Mouse (Mus musculus) limb, embryonic 10.5 days (tissue): ENCODE measurements around the gene 6030498E09Rik. TPM values are rescaled to one million over a fixed set of nuclear protein-coding genes. Genes with fewer than 3 reads are reported as not detected.

Experiments used
- microRNA-seq: library from miRNA; unstranded; fragments of <30 nt; microRNA quantifications from one replicate; pipeline ENCODE4, GENCODE M21; 2017
- polyA plus RNA-seq: library from polyadenylated mRNA; unstranded; fragments of >200 nt; fragmentation: Nextera tagmentation; extraction: Ambion mirVana; gene quantifications from 2 replicates; pipeline ENCODE4 v1.2.1, GENCODE M21; 2016

Gene 6030498E09Rik
- polyA plus RNA-seq, 1 experiment from 2014 or later = not detected

Small RNA genes within 50 kb of the gene (microRNA-seq; reads per million reads assigned to microRNA genes)
- gene Gm25642 = not detected

Other genes with a start within 250 kb of the 6030498E09Rik start
- gene Cul4b, start 196.5 kb upstream of the 6030498E09Rik start, polyA plus RNA-seq = 46.4 and 54.2 TPM in 2 replicates
- gene Mcts1, start 172.1 kb upstream of the 6030498E09Rik start, polyA plus RNA-seq = 72.2 and 72.9 TPM in 2 replicates
- gene C1galt1c1, start 137.6 kb upstream of the 6030498E09Rik start, polyA plus RNA-seq = 12.2 and 14.2 TPM in 2 replicates